Mouse (Mus musculus): Measurements from ENCODE around the gene Cacng6. TPM values are rescaled to one million over a fixed set of nuclear protein-coding genes. Genes with fewer than 3 reads are reported as not detected.
"Not testable (repeated sequence)": the region's sequence is repeated elsewhere in the genome, so short reads cannot be mapped to it uniquely, and the experiment has no call there.

Cacng6 gene
- polyA plus RNA-seq, 1 experiment = not detected

DNA sequence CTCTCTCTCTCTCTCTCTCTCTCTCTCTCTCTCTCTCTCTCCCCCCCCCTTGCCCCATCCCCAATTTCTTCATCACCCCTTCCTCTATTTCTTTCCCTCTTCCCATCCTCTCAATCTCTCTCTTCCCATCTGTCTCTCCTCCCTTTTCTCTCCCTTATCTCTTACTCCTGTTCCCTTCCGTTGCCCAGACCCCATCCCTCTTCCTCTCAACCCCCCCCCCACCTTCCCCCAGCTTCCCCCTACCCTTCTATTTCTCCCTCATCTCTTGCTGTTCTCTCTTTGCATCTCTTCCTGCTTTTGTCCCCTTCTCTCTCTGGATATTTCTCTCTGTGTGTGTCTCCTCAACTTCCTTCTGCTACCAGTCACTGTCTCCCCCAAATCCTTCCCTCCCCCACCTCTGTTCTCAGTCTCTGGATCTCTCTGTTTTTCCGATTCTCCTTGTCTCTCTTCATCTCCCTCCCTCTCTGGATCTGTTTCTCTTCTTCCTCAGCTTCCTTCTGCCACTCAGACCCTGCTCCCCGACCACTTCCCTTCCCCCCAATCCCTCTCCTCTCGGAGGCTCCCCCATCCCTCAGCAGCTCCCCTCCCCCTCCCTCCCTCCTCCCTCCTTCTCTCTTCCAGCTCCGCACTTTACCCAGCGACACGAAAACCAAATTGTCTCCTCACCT lies 33.4 kb upstream of the Cacng6 start, which contains the start of gene Cacng8:
Cacng8 (plus strand) TSS at position 271 of the 668 bp plus-strand sequence.
- TF ChIP-seq TAL1 (IDR thresholded peaks at IDR 0.05; ENCODE audit: low read length) (no peak), GATA1 (IDR thresholded peaks at IDR 0.05; ENCODE audit: low read length) (no peak)
- Histone ChIP-seq H3K36me3 (ENCODE audit: control insufficient read depth) (no peaks in the 10 kb centered on the region), H3K4me1 (ENCODE audit: control insufficient read depth) (no peaks in the 10 kb centered on the region), H3K9me3 (ENCODE audit: control insufficient read depth, low read length) (no peaks in the 10 kb centered on the region), H3K4me3 (replicated peaks) (no peak within 1 kb of the TSS), H3K27me3 (ENCODE audit: control insufficient read depth) (no peaks in the 10 kb centered on the region; the same call in 1 of the 2 replicates)

DNA sequence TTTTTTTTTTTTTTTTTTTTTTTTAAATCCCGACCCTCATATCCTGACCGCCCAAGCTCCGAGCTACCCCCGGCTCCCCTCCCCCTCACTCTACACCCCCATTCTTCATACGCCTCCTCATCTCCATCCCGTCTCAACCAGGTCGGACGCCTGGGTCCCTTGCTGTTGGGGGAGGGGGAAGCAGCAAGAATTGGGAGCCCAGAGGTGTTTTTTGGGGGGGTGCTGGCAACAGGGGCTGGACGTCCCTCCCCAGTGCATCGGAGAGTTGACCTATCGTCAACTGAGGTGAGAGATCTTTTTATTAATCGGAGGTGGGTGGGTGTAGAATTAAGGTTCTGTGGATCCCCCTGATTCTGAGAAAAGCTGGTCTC lies 32.9 kb upstream of the Cacng6 start:
- no peaks in the 10 kb centered on the region for H3K4me1 ChIP-seq (ENCODE audit: control insufficient read depth)
- H3K4me3 ChIP-seq (replicated peaks) = no peak overlapping the region
- no peaks in the 10 kb centered on the region; the same call in 1 of the 2 replicates for H3K27me3 ChIP-seq (ENCODE audit: control insufficient read depth)
- H3K36me3 ChIP-seq (ENCODE audit: control insufficient read depth) = no peaks in the 10 kb centered on the region
- H3K9me3 ChIP-seq (ENCODE audit: control insufficient read depth, low read length) = no peaks in the 10 kb centered on the region
- TF ChIP-seq TAL1 (IDR thresholded peaks at IDR 0.05; ENCODE audit: low read length) = no peak
- TF ChIP-seq GATA1 (IDR thresholded peaks at IDR 0.05; ENCODE audit: low read length) = no peak

DNA sequence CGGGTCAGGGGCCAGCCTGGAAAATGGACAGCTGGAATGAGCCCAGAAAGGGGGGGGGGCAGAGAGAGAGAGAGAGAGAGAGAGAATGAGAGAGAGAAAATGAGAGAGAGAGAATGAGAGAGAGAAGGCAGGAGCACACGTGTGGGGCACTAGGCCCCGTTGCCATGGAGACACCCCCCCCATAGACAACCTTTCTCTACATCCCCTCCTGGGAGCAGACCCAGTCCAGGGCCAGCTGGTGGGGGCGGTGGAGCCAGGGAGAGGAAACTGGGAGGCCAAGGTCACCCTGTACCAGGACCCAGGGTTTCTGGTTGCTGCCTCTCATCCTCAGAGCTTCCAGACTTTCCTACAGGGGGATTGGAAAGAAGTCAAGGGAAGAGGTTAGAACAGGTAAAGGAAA lies 32.2 kb upstream of the Cacng6 start:
- H3K36me3 ChIP-seq (ENCODE audit: control insufficient read depth) = no peaks in the 10 kb centered on the region
- H3K27me3 ChIP-seq (ENCODE audit: control insufficient read depth) = no peaks in the 10 kb centered on the region; the same call in 1 of the 2 replicates
- H3K4me3 ChIP-seq (replicated peaks) = no peak overlapping the region
- H3K9me3 ChIP-seq (ENCODE audit: control insufficient read depth, low read length) = no peaks in the 10 kb centered on the region
- TF ChIP-seq GATA1 (IDR thresholded peaks at IDR 0.05; ENCODE audit: low read length) = no peak
- TF ChIP-seq TAL1 (IDR thresholded peaks at IDR 0.05; ENCODE audit: low read length) = no peak
- H3K4me1 ChIP-seq (ENCODE audit: control insufficient read depth) = no peaks in the 10 kb centered on the region

DNA sequence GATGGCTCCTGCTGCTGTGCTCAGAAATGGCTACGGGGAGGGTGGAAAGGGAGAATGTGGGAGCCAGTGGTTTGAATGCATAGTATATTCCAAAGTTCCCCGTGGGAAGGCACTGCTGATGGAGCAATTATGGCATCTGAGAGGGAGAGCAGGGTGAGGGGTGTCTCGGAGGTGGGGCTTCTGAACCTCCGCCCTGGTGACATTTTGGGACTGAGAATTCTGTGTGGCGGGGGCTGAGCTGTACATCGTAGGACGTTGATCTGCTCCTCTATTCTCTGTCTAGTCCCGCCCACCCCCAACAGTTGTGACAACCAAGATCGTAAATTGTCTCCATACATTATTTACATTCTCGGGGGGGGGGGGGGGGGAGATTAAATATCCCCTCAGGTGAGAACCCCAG lies 26.6 kb upstream of the Cacng6 start:
- H3K4me1 ChIP-seq (ENCODE audit: control insufficient read depth) = no peaks in the 10 kb centered on the region
- no peaks in the 10 kb centered on the region for H3K9me3 ChIP-seq (ENCODE audit: control insufficient read depth, low read length)
- no peaks in the 10 kb centered on the region for H3K36me3 ChIP-seq (ENCODE audit: control insufficient read depth)
- no peak overlapping the region for H3K4me3 ChIP-seq (replicated peaks)
- no peak for TF ChIP-seq TAL1 (IDR thresholded peaks at IDR 0.05; ENCODE audit: low read length)
- no peak for TF ChIP-seq GATA1 (IDR thresholded peaks at IDR 0.05; ENCODE audit: low read length)
- no peaks in the 10 kb centered on the region for H3K27me3 ChIP-seq (ENCODE audit: control insufficient read depth)

DNA sequence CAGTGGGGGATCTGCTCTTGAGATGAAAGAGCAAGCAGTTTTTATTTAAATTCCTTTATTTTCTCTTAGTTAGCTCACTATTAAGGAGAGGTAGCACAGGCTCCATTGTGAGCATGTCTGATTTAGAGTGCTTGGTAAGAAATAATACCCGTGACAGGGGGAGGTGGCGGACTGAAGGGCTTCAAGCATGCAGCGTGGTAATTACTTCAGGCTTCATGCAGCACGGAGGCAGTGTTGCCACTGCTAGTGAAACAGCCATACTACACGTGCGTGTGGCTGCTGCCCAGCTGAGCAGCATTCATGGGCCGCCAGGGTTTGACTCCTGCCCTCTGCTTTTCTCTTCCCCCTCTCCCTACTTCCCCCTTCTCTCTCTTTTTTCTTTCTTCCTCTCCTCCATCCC lies 26.2 kb upstream of the Cacng6 start:
- no peak for TF ChIP-seq TAL1 (IDR thresholded peaks at IDR 0.05; ENCODE audit: low read length)
- TF ChIP-seq GATA1 (IDR thresholded peaks at IDR 0.05; ENCODE audit: low read length) = no peak
- Histone ChIP-seq H3K4me1 (ENCODE audit: control insufficient read depth) (no peaks in the 10 kb centered on the region), H3K36me3 (ENCODE audit: control insufficient read depth) (no peaks in the 10 kb centered on the region), H3K4me3 (replicated peaks) (no peak overlapping the region), H3K27me3 (ENCODE audit: control insufficient read depth) (no peaks in the 10 kb centered on the region), H3K9me3 (ENCODE audit: control insufficient read depth, low read length) (no peaks in the 10 kb centered on the region)

DNA sequence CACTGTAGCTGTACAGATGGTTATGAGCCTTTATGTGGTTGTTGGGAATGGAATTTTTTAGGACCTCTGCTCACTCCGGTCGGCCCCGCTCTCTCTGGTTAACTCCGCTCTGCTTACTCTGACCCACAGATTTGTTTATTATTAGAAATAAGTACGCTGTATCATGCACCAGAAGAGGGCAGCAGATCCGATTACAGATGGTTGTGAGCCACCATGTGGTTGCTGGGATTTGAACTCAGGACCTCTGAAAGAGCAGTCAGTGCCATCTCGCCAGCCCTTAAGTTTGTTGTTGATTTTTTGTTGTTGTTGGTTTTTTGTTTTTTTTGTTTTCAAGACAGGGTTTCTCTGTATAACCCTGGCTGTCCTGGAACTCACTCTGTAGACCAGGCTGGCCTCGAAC lies 25.6 kb upstream of the Cacng6 start:
- H3K4me3 ChIP-seq (replicated peaks); H3K4me1 ChIP-seq (ENCODE audit: control insufficient read depth); H3K9me3 ChIP-seq (ENCODE audit: control insufficient read depth, low read length); H3K27me3 ChIP-seq (ENCODE audit: control insufficient read depth); H3K36me3 ChIP-seq (ENCODE audit: control insufficient read depth): not testable (repeated sequence)

DNA sequence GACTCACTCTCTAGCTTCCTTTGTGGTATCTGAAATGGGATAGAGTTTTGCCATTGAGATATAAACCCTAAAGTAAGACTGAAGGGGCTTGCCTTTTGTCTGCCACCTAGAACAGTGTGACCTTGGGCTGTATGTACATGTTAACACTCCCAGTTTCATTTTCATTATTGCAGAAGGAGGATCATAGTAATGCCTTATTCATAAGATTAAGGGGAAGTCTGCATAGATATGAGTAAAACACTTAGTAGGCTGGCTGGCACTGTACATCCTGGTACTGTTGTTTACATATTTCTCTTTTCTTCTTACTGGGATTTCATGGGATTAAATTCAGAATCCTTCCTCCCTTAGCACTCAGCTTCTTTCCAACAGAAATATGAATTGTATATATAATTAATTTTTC lies 24.1 kb upstream of the Cacng6 start:
- no peak overlapping the region for H3K4me3 ChIP-seq (replicated peaks)
- H3K27me3 ChIP-seq (ENCODE audit: control insufficient read depth) = no peaks in the 10 kb centered on the region
- H3K4me1 ChIP-seq (ENCODE audit: control insufficient read depth) = no peaks in the 10 kb centered on the region
- no peak for TF ChIP-seq TAL1 (IDR thresholded peaks at IDR 0.05; ENCODE audit: low read length)
- no peak for TF ChIP-seq GATA1 (IDR thresholded peaks at IDR 0.05; ENCODE audit: low read length)
- no peaks in the 10 kb centered on the region for H3K9me3 ChIP-seq (ENCODE audit: control insufficient read depth, low read length)
- H3K36me3 ChIP-seq (ENCODE audit: control insufficient read depth) = no peaks in the 10 kb centered on the region

DNA sequence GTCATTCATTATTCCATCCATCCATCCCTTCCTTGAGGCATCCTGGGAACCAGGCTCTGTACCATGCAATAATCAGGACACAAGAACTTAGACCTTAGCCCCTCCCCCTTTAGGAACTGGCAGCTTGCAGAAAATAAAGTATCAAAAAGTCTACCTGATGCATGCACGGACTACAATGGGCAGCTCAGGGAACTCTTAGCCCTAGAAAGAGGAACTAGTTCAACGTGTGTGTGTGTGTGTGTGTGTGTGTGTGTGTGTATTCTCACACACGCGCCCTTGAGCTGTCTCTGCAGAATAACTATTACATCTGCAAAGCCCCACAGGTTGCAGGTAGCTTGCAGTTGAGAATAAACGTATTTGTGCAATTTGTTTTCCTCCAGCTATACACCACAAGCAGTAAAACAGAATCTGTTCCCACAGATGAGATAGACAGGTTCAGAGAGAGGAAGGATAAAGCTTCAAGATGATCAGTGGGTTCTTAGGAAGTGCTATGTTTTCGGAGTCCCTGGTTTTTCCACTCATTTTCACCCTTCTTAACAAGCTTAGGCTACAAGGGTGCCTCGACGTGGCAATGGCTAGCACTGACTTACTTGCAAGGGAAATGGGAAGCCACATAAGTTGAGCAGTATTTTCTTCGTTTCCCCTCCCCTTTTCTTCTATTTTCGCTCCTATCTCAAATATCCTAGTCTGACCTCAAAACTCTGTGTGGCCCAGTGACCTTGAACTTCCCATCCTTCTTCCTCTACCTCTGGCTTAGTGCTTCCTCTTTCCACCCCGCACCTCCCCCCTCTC lies 14.1 kb upstream of the Cacng6 start:
- Histone ChIP-seq H3K27me3 (ENCODE audit: control insufficient read depth) (peaks cover 45% of the 10 kb centered on the region), H3K4me1 (ENCODE audit: control insufficient read depth) (no peaks in the 10 kb centered on the region), H3K4me3 (replicated peaks) (no peak overlapping the region), H3K9me3 (ENCODE audit: control insufficient read depth, low read length) (no peaks in the 10 kb centered on the region), H3K36me3 (ENCODE audit: control insufficient read depth) (no peaks in the 10 kb centered on the region)
- TF ChIP-seq GATA1 (IDR thresholded peaks at IDR 0.05; ENCODE audit: low read length) (no peak), TAL1 (IDR thresholded peaks at IDR 0.05; ENCODE audit: low read length) (no peak)

DNA sequence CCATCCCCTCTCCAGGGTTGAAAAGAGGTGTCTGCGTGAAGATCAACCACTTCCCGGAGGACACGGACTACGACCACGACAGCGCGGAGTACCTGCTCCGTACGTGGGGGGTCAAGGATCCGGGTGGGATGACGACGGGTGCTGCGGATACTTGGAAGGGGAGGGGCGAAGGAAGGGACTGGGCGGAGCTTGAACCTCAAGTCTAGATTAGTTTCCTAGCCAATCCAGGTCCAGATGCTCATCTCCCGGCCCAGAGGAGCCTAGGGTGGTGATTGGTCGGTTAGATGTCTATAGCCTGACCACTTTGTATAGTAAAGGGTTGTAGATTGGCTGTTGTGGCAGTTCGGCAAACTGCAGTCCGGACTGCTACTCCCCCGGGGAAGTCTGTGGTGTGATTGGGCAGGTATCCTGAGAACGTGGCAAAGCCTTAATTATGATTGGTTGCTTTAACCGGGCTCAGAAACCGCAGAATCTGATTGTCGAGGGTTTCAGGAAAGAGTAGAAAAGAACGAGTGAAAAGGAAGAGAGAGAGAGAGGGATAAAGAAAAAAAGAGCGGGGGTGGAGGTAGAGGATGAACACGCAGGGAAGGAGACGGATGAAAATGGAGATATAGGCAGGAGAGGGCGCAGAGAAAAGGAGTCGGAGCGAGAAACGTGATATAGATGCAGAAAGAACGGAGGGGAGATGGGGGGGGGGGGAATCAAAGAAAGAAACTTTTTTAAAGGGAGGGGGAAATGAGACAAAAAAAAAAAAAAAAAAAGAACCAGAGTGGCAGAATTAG lies 12.6 kb upstream of the Cacng6 start:
- no peaks in the 10 kb centered on the region for H3K9me3 ChIP-seq (ENCODE audit: control insufficient read depth, low read length)
- H3K27me3 ChIP-seq (ENCODE audit: control insufficient read depth) = peaks cover 59% of the 10 kb centered on the region
- no peaks in the 10 kb centered on the region for H3K4me1 ChIP-seq (ENCODE audit: control insufficient read depth)
- H3K4me3 ChIP-seq (replicated peaks) = no peak overlapping the region
- H3K36me3 ChIP-seq (ENCODE audit: control insufficient read depth) = no peaks in the 10 kb centered on the region
- TF ChIP-seq GATA1 (IDR thresholded peaks at IDR 0.05; ENCODE audit: low read length) = no peak
- no peak for TF ChIP-seq TAL1 (IDR thresholded peaks at IDR 0.05; ENCODE audit: low read length)
